Mouse (Mus musculus) urinary bladder, postnatal 25 days (tissue): ENCODE results near the gene Ppip5k1.
"Not testable (repeated sequence)": the region's sequence is repeated elsewhere in the genome, so short reads cannot be mapped to it uniquely, and the experiment has no call there.

ENCODE experiments used
- DNase-seq: peaks from one replicate; pipeline ENCODE4 v3.0.0; 2022; ENCODE audit warnings: low spot score

The Ppip5k1 gene

DNA sequence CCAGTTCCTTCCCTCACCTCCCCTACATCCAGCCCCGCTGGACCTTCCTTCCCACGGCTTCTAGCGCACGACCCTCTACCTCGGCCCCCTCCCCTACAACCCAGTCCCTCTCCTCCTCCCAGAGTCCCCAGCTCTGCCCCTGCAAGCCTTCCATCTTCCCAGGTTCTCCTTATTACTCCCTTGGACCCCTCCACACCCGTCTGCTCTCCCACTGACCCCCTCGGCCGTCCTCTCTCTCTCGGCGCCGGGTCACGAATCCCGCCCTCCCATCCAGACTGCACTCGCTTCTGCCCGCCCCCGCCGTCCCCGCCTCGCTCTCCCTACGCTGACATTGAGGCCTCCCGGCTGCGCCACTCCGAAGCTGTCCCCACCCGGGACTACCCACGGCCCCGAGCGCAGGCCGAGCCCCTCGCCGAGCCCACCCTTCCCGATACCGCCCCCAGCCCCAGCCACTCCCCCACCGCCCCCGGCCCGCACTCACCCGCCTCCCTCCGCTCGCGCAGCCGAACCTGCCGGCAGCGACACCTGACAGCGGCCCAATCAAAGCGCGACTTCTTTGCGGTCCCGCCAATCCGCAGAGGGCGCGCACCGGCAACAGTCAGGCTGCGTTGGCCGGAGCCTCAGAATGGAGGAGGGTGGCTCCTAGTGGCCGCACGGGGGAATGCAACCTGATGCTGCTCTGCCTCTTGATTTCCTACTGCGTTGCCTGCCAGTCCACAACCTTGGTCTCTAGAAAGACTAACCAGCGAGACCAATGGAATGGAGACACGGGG, at the start of gene Ppip5k1:
Ppip5k1 (minus strand) TSS at position 577 of the 773 bp plus-strand sequence.
- peak; percentile 89 for DNase-seq

DNA sequence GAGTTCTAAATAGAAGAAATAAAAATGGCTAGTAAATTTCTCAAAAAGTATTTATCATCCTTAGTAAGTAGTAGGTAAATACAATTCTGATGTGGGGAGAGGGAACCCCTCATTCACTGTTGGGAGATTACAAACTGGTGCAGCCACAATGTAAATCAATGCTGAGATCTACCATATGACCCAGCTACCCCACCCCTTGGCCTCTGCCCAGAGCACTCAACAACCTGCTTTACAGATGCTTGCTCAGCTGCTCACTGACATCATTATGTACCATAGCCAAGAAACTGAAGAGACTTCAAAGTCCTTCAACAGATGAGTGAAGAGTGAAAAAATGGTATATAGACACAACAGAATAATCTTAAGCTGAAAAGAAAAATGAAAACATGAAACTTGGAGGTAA, 48.1 kb upstream of the Ppip5k1 start:
- no peak for DNase-seq

DNA sequence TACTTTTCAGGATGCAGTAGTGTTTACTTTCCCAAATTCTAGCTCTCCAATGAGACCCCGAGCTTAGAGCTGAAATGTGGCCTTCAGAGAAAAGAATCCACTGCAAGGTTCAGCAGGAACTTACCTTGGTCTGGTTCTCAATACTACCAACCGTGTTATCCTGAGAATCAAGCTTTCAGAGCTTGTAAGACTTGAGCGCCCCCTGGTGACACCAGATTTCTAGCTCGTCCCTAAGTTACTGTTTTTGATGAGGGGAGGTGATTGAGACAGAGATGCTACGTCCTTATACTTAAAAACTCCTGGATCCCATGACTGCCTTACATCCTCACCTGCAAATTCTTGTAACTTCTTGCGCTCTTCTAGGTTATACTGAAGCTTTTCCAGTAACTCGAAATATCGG, 41.4 kb upstream of the Ppip5k1 start:
- DNase-seq = peak; percentile 81

DNA sequence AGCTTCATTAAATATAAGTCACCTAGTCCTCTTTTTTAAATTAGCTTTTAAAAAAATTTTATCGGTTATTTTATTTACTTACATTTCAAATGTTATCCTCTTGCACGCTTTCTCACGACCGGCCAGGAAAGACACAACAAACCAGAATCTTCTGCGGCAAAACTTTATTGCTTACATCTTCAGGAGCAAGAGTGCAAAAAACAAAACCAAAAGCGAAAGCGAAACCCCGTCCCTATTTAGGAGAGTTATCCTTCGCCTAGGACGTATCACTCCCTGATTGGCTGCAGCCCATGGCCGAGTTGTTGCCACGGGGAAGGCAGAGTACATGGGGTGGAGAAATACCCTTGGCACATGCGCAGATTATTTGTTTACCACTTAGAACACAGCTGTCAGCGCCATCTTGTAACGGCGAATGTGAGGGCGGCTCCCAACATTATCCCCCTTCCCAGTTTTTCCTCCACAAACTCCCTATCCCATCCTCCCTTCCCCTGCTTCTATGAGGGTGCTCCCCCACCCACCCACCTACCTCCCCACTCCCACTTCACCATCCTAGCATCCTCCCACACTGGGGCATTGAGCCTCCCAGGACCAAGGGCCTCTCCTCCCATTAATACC, 31.9 kb upstream of the Ppip5k1 start, which contains the start of gene Strc:
Strc (minus strand) TSS at position 208 of the 615 bp plus-strand sequence.
- DNase-seq = not testable (repeated sequence)

DNA sequence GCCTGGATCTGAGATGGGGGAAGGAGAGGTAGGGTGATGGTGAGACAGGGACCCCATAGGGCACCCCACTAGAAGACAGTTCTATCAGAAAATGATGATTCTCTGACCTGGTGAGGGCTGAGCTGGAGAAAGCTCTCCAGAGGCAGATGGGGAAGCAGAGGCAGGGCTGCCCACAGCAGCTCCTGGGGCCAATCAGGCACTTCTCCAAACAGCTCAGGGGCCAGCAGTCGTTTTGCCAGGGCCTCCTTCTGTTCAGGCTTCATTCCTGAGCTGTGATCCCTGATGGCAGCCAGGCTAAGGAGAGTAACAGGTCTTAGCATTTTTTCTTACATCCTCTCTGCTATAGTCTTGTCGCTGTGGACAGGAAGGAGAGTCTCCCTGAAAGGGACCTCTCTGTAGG, 19.6 kb upstream of the Ppip5k1 start:
- no peak for DNase-seq

DNA sequence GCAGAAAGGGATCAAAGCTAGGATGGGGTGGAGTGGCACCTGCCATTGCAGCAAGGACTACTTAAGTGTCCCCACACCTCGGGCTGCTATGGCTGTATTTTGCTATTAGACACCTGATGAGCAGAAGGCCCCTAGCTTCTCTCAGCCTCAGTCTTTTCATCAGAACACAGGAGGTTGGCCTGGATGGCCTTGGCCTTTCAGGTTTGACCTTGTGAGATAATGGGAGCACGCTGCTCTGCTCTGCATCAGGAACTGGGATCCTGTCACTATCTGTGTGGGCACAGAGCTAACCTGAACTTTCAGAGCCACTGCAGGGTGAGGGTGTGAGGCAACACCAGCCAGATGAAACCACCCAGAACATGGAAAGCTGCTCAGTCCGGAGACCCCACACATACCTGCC, 17.1 kb upstream of the Ppip5k1 start:
- no peak for DNase-seq

DNA sequence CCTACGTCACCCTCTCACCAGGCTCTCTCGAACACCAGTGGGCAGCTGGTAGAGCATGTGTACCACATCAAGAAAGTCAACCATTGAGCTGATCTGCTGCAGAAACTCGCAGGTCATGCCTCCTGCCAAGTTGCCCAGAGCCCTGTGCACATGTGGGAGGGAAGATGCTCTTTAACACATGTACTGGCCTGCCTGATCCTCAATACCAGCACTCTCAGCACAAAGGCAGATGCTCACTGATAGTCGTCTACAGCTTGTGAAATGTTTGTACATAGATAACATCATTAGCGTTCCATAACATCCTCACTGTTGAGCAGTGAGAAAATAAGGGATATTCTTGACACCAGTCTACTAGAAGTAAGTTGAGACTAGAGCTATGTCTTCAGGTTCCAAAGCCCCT, 15.7 kb upstream of the Ppip5k1 start:
- DNase-seq = no peak

DNA sequence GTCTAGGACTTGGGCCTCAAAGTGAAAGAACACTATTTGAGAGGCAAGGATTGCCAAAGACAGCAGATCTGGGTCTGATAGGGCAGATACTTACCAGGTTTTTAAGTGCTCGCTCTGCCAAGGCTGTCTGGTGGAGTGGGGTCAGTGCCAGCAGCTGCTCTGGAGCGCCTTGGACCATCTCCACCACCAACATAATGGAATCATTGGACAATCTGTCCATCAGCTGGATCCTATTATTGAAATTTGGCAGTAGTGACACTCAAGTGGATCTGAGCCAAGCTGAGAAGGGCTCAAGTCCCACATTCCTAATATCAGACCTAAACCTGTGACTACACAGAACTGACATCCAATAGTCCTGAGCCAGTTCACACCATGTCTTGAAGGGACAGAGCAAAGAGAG, 13.6 kb upstream of the Ppip5k1 start:
- DNase-seq = no peak

DNA sequence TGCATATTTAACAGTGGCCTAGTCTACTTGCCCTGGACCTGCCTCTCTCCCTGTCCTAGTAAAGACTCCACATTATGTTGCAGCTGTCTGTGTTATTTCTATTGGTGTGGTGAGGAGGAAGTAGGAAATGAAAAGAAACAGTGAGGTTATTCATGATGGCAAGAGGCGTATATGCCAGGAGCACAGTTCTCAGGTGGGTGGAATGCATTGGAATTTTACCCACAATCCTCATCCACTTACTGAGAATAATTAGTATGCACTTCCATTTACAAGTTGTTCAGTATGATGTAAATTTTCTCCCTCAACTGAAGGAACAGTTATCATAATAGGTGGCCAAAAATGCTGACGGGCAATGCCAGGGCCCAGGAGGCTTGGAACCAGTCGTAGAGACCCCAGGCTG, 8.5 kb upstream of the Ppip5k1 start:
- DNase-seq = no peak

DNA sequence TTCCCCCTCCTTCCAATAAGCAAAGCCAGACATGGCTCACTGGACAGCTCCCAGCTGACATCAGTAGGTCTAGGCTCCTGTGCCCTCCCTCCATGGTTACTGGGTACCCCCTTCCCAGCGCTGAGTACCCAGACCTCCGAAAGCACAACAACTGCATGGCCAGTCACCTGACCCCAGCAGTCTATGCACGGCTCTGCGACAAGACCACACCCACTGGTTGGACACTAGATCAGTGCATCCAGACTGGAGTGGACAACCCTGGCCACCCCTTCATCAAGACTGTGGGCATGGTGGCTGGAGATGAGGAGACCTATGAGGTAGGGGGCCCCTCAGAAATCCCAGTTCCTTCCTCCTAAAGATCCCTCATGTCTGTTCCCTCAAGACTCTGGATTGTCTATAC, 4.3 kb upstream of the Ppip5k1 start:
- DNase-seq = no peak

DNA sequence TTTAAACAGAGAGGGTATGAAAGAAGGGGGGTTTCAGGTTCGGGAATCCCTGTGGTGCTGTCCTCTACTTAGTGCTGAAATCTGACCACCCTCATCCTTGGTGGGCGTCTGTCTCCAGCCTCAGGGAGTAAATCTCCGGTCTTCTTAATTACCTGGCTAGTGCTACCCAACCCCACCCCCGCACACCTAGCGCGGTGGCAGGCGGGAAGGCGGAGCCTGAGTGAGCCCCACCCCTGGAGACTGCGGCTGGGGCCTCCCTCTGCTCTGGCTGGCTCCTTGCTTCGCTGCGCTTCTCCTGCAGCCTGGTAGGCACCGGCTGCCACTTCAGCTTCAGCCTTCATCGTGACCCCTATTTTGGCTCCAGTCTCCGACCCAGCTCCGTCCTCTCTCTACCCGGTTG, 3.2 kb upstream of the Ppip5k1 start:
- DNase-seq = peak; percentile 63

DNA sequence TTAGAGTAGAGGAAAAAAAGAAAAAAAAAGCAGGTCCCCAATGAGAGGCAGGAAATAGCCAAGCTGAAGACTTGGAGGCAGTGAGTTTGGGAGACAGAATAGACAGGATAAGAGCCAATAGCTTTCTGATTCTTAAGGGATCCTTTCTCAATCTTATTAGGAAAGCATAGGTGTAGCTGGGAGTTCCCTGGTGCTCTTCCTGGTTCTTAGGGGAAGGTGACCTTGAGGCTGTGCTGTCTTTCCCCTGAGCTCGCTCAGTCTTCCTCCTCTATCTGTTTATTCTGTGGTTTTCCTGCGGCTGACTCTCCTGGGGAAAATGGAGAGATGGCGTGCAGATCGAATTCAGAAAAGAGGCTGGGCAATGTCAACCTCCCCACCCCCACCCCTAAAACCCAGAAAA, 2.8 kb upstream of the Ppip5k1 start:
- DNase-seq = no peak

DNA sequence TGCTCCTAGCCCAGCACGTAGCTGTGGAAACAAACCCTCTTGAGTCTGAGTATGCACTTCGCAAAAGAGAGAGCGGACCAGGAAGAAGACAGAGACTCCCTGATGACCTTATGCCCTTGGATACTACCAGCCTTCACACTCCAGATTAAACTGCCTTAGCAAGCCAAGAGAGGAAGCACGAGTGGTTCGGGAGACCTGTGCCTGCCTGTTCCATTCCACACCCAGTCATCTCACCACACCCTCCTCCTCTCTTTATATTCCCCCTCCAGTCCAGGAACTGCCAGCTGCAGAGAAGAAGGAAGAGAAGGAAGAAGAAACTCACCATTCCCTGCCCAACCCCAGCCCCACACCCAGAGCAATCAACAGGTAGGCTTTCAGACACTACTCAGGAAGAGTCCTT, 2.3 kb upstream of the Ppip5k1 start, which contains the start of gene Ckmt1:
Ckmt1 (plus strand) TSS at position 221 of the 400 bp plus-strand sequence.
- no peak for DNase-seq

DNA sequence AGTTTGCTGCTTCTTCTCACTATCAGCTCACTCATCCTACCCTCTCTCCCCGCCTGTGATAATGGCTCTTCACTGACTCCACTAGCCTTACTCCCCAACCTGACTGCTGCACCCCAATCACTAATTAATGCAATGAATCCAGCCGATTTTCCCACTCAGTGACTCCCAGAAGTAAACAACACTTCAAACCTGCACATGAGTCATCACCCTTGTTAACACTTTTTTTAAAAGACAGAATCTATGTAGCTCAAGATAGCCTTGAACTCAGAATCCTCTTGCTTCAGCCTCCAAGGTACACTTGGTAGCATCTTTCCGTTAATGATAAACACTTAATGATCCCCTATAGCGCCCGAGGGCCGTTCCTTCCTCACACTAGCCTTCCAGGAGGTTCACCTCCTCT, 818 bp downstream of the Ppip5k1 start:
- DNase-seq = no peak

DNA sequence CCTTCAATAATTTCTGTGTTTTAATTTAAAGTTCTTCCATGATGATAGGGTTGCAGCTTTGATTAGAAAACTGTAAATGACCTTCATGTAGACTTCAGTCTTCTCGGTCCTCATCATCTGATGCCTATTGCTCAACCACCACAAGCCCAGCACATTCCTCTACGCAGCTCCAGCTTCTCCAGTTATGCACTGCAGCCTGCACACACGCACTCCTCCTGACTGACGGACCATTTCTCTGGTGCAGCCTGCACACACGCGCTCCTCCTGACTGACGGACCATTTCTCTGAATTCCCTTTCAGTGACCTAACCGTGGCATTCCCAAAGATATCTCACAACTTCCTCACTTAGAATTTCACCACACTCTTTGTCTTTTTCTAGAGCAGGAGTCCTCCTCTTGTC, 2.0 kb downstream of the Ppip5k1 start:
- no peak for DNase-seq

DNA sequence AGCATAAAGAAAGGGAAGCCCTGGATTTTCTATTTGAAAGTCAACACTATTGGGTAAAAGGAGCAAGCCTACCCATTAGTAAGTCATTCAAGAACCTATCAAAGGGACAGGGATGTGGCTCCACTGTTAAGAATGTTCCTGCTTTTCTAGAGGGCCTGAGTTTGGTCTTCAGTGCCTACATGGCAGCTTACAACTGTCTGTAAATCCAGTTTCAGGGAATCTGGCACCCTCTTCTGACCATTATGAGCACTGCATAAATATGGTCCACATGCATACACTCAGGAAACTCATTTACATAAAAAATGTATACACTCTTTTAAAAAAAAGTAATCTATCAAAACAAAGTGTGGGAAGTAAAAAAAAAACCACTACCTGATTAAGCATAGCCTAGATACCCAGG, 16.1 kb downstream of the Ppip5k1 start:
- no peak for DNase-seq

DNA sequence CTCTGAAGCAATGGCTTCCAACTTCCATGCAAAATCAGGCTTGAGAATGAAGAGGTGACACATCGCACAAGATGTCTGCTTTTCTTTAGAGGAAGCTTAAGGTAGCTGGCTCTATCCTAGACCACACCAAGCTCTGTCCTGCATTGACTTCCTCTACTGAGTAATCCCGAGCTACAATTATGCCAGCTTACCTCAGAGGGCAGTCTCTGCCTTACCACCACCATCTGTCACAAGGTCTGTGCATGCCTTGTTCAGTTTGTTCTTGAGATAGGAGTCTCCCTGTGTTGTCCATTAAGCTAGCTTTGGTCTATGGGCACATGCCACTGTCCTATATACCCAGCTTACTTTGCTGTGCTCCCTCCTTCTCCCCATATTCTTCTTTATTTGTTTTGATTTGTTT, 25.7 kb downstream of the Ppip5k1 start:
- no peak for DNase-seq

DNA sequence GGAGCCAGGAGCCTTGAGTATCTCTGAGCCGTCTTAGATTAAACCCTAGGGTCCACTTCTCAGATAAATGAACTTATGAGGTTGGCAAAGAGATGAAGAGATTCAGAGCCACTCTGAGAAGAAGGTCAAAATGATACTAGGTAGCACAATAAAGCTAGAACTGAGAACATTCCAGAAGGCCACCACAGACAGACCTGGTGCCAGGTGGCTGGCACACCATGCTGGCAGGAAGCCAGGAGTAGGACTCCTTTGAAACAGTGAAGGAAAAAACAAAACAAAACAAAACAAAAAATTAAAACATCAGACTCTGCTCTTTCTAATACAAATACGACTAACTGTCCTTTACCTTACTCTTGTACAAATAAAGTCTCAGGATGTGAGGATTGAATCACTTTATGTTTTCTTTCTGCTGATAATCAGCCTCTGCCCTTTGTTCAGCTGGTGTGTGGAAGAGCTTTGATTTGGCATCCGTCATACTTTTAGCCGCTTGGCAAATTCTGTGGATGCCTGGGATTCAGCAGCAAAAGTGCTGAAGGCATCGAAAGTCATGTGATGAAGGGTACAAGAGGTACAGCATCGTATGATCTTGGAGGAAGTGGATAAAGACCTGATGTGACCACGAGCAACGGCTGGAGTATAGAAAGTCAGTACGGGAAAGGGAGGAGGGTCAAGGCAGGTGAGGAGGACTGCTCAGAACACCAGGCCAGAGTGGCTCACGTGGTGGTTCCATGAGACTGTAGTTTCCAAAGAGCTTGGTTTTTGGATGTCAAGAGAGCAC, 31.3 kb downstream of the Ppip5k1 start:
- DNase-seq = no peak

DNA sequence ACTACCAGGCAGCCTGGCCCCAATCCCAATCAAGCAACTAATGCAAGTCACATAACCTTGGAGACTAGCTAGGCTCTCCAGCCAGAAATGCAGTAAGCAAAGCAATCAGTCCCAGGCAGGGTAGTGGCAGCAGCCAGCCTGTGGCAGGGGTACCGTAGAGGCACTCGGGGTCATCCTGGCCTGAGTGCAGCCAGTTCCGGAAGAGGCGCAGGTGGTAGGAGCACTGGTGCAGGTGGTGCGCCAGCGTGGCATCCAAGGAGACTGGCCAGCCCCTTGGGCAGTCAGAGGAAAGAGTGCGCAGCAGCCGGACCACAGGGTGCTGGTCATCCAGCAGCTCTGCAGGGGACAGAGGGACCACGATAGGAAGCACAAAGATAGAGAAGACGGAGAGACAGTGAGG, 32.2 kb downstream of the Ppip5k1 start:
- no peak for DNase-seq

DNA sequence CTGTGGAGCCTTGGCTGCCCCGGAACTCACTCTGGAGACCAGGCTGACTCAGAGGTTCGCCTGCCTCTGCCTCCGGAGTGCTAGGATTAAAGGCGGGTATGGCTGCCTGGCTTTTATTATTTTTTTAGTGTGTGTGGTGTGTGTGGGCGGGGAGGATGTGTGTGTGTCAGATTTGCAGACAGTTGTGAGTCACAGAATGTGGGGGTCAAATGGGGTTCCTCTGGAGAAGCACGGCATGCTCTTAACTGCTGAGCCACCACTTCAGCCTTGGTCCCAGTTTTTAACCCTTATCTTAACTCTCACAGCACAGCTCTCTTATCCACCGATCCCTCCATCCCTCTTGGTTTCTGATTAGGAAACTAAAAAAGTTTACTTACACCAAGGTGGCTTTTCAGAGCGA, 38.9 kb downstream of the Ppip5k1 start:
- no peak for DNase-seq

DNA sequence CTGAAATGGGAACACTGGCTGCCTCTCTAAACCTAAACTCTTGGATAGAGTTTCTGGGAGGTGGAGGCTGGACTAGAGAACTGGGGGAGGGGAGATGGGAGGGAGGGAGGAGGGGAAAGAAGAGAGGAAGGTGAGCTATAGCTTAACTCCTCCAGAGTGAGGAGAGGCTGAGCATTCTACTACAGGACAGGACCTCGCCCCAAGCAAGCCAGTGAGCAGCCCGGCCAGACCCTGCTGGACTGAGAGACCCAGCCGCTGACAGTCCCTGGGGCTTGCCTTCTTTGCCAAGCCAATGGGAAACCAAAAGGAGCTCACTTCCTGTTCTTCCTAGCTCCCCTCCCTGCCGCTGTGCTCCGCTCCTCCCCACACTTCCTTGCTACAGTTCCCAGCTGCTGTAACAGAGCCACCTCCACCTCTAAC, 46.2 kb downstream of the Ppip5k1 start:
- no peak for DNase-seq

DNA sequence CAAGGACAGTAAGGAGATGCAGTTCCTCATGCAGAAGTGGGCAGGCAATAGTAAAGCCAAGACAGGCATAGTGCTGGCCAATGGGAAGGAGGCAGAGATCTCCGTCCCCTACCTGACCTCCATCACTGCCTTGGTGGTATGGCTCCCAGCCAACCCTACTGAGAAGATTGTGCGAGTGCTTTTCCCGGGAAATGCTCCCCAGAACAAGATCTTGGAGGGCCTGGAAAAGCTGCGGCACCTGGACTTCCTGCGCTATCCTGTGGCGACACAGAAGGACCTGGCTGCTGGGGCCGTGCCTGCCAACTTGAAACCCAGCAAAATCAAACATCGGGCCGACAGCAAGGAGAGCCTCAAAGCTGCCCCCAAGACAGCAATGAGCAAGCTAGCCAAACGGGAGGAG, 55.2 kb downstream of the Ppip5k1 start:
- no peak for DNase-seq

DNA sequence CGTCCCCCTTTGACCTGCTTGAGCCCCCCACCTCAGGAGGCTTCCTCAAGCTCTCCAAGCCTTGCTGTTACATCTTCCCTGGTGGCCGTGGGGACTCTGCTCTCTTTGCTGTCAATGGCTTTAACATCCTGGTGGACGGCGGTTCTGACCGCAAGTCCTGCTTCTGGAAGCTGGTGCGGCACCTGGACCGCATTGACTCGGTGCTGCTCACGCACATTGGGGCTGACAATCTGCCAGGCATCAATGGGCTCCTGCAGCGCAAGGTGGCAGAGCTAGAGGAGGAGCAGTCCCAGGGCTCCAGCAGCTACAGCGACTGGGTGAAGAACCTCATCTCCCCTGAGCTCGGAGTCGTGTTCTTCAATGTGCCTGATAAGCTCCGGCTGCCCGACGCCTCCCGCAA, 55.7 kb downstream of the Ppip5k1 start:
- DNase-seq = no peak
